Mouse (Mus musculus) spleen, adult 2 months (tissue): ENCODE results near the gene Radil.

Source experiments
- CTCF ChIP-seq: fragments of 200-500 bp; IDR thresholded peaks from 2 replicates; pipeline ENCODE4 v1.5.1; 2011; ENCODE audit warnings: mild to moderate bottlenecking, inconsistent platforms; ENCODE audit not compliant: insufficient read depth, insufficient read length, insufficient replicate concordance; ENCODE audit errors: extremely low read depth
- POLR2A ChIP-seq: fragments of 200-500 bp; IDR thresholded peaks from 2 replicates; pipeline ENCODE4 v1.6.1; 2011; ENCODE audit warnings: low read depth, low read length, inconsistent platforms

GRCm38 (mm10) chr5:142524711-142525464 lies 26.0 kb downstream of the Radil start:
- TF ChIP-seq CTCF (no peak), POLR2A (no peak)
